Comparison of ENCODE assay signal across 17 mouse cellular contexts in genomic region chr1:89542464-89542863, GRCm38 (mm10).
DNase-seq lines count a peak whose midpoint lies in the region; ATAC-seq and TF ChIP-seq lines count a peak whose summit lies in the region.
"Had no signal": no experiment of that assay in that cellular context is flagged by ENCODE, and none has a peak within 500 bp of the region (broad histone marks: within the 10 kb centered on the region; RNA-seq: fewer than 3 reads in every experiment).

No protein-coding gene starts in this region.

- H3K4me2 ChIP-seq in forebrain, postnatal 0 days (ENCODE audit: low read depth): no peak overlapping the region
- no peak overlapping the region for H3K4me2 ChIP-seq in forebrain, embryonic 11.5 days (ENCODE audit: low read depth, low read length, severe bottlenecking)
- no peak overlapping the region for H3K4me2 ChIP-seq in hindbrain, embryonic 12.5 days (replicated peaks)
- H3K4me2 ChIP-seq in midbrain, embryonic 14.5 days (ENCODE audit: low read length): no peak overlapping the region
- H3K4me2 ChIP-seq: embryonic facial prominence, embryonic 15.5 days had no signal

- no peak for TF ChIP-seq CTCF in forebrain, postnatal 0 days (IDR thresholded peaks at IDR 0.05; ENCODE audit: low read depth)
- no peak for TF ChIP-seq CTCF in lung, adult 2 months (IDR thresholded peaks at IDR 0.05; ENCODE audit: insufficient read depth, low read length)
- no peak for TF ChIP-seq CTCF in cerebellum, adult 2 months (IDR thresholded peaks at IDR 0.05; ENCODE audit: borderline replicate concordance, insufficient read depth, low read depth, low read length)

- no peak overlapping the region for H3K4me3 ChIP-seq in forebrain, embryonic 10.5 days
- no peak overlapping the region for H3K4me3 ChIP-seq in forebrain, postnatal 0 days (ENCODE audit: low read depth, low read length)
- H3K4me3 ChIP-seq in forebrain, embryonic 11.5 days (ENCODE audit: low read depth, low read length): no peak overlapping the region
- no peak overlapping the region for H3K4me3 ChIP-seq in hindbrain, embryonic 12.5 days
- H3K4me3 ChIP-seq in midbrain, embryonic 14.5 days (replicated peaks; ENCODE audit: low read depth, low read length): no peak overlapping the region
- no peak overlapping the region for H3K4me3 ChIP-seq in lung, adult 2 months (replicated peaks; ENCODE audit: extremely low read depth, low read depth, low read length)
- H3K4me3 ChIP-seq in cerebellum, adult 2 months (replicated peaks; ENCODE audit: insufficient read depth, low read depth, low read length): no peak overlapping the region
- H3K4me3 ChIP-seq: embryonic facial prominence, embryonic 15.5 days had no signal

- no peak for TF ChIP-seq POLR2A in lung, adult 2 months (IDR thresholded peaks at IDR 0.05; ENCODE audit: borderline replicate concordance, extremely low read depth, low read depth, low read length)
- no peak for TF ChIP-seq POLR2A in cerebellum, adult 2 months (IDR thresholded peaks at IDR 0.05; ENCODE audit: borderline replicate concordance, insufficient read depth, low read length)

- peak overlapping the region; percentile 51; the same call in 1 of the 2 replicates for H3K27ac ChIP-seq in forebrain, embryonic 10.5 days
- no peak overlapping the region for H3K27ac ChIP-seq in forebrain, postnatal 0 days (ENCODE audit: low read depth, low read length)
- H3K27ac ChIP-seq in forebrain, embryonic 11.5 days (ENCODE audit: low read depth, low read length): no peak overlapping the region
- H3K27ac ChIP-seq in hindbrain, embryonic 12.5 days: peak overlapping the region; percentile 82
- H3K27ac ChIP-seq in midbrain, embryonic 14.5 days (replicated peaks; ENCODE audit: low read depth, low read length): peak overlapping the region; percentile 70
- no peak overlapping the region for H3K27ac ChIP-seq in cerebellum, adult 2 months (ENCODE audit: insufficient read depth, low read length)
- H3K27ac ChIP-seq: embryonic facial prominence, embryonic 15.5 days had no signal

- peaks cover 64% of the 10 kb centered on the region for H3K4me1 ChIP-seq in forebrain, embryonic 10.5 days
- H3K4me1 ChIP-seq in forebrain, postnatal 0 days (ENCODE audit: insufficient read depth): peaks cover 3% of the 10 kb centered on the region; the same call in 1 of the 2 replicates
- peaks cover 17% of the 10 kb centered on the region for H3K4me1 ChIP-seq in forebrain, embryonic 11.5 days (replicated peaks; ENCODE audit: control insufficient read depth, insufficient read depth, low read length)
- H3K4me1 ChIP-seq in hindbrain, embryonic 12.5 days: peaks cover 61% of the 10 kb centered on the region
- peaks cover 41% of the 10 kb centered on the region for H3K4me1 ChIP-seq in midbrain, embryonic 14.5 days (ENCODE audit: control insufficient read depth, insufficient read depth, low read length)
- peaks cover 5% of the 10 kb centered on the region; the same call in 1 of the 2 replicates for H3K4me1 ChIP-seq in lung, adult 2 months (ENCODE audit: control insufficient read depth, insufficient read depth, low read length)
- peaks cover 57% of the 10 kb centered on the region for H3K4me1 ChIP-seq in cerebellum, adult 2 months (ENCODE audit: control insufficient read depth, insufficient read depth, low read length)

- WGBS in forebrain, embryonic 10.5 days: 50% methylated on average over 6 of the region's 6 CpGs
- 18% methylated on average over 6 of the region's 6 CpGs for WGBS in forebrain, postnatal 0 days
- 39% methylated on average over 6 of the region's 6 CpGs for WGBS in forebrain, embryonic 11.5 days
- 33% methylated on average over 6 of the region's 6 CpGs for WGBS in hindbrain, embryonic 12.5 days
- 28% methylated on average over 6 of the region's 6 CpGs for WGBS in midbrain, embryonic 14.5 days
- 72% methylated on average over 6 of the region's 6 CpGs for WGBS in lung, adult 2 months
- 35% methylated on average over 6 of the region's 6 CpGs for WGBS in cerebellum, adult 2 months

- no peak for DNase-seq in forebrain, embryonic 10.5 days (ENCODE audit: extremely low spot score, low spot score)
- DNase-seq in forebrain, postnatal 0 days: no peak
- DNase-seq in forebrain, embryonic 11.5 days (ENCODE audit: low spot score): peak; percentile 72
- DNase-seq in midbrain, embryonic 14.5 days: peak; percentile 53
- no peak for DNase-seq in embryo, embryonic 9.5 days (ENCODE audit: extremely low spot score)
- no peak for DNase-seq in lung, adult 2 months
- DNase-seq in cerebellum, adult 2 months: no peak
- DNase-seq: adrenal gland, postnatal 10 days; cerebellum, adult 8-10 months; gastrocnemius, postnatal 10 days; heart, postnatal 14 days; kidney, postnatal 4 days; lung, adult 18-20 months; lung, postnatal 36 days; thymus, adult 18-20 months had no signal

- ATAC-seq in forebrain, postnatal 0 days: no peak
- ATAC-seq in forebrain, embryonic 11.5 days (replicated peaks; ENCODE audit: low FRiP score): peak; percentile 78
- ATAC-seq in hindbrain, embryonic 12.5 days (ENCODE audit: low FRiP score): peak; percentile 83
- peak; percentile 47; the same call in 1 of the 2 replicates for ATAC-seq in midbrain, embryonic 14.5 days (ENCODE audit: low FRiP score, low TSS enrichment)

- H3K27me3 ChIP-seq in forebrain, embryonic 10.5 days (ENCODE audit: poor library complexity, severe bottlenecking): no peaks in the 10 kb centered on the region
- no peaks in the 10 kb centered on the region for H3K27me3 ChIP-seq in forebrain, postnatal 0 days (ENCODE audit: insufficient read depth, low read length)
- no peaks in the 10 kb centered on the region for H3K27me3 ChIP-seq in forebrain, embryonic 11.5 days (ENCODE audit: control insufficient read depth, insufficient read depth, low read length)
- no peaks in the 10 kb centered on the region for H3K27me3 ChIP-seq in hindbrain, embryonic 12.5 days
- H3K27me3 ChIP-seq in midbrain, embryonic 14.5 days (ENCODE audit: control insufficient read depth, insufficient read depth, low read length): no peaks in the 10 kb centered on the region
- no peaks in the 10 kb centered on the region for H3K27me3 ChIP-seq in cerebellum, adult 2 months (ENCODE audit: control insufficient read depth, insufficient read depth, low read length)
- H3K27me3 ChIP-seq: embryonic facial prominence, embryonic 15.5 days had no signal

- no peak overlapping the region for H3K9ac ChIP-seq in forebrain, postnatal 0 days
- no peak overlapping the region for H3K9ac ChIP-seq in forebrain, embryonic 11.5 days (ENCODE audit: low read length)
- no peak overlapping the region for H3K9ac ChIP-seq in hindbrain, embryonic 12.5 days
- no peak overlapping the region for H3K9ac ChIP-seq in midbrain, embryonic 14.5 days (replicated peaks; ENCODE audit: low read length)
- H3K9ac ChIP-seq: embryonic facial prominence, embryonic 15.5 days had no signal

- no peaks in the 10 kb centered on the region for H3K9me3 ChIP-seq in forebrain, embryonic 10.5 days
- no peaks in the 10 kb centered on the region for H3K9me3 ChIP-seq in forebrain, postnatal 0 days (ENCODE audit: low read length)
- H3K9me3 ChIP-seq in forebrain, embryonic 11.5 days (ENCODE audit: control insufficient read depth, low read length): no peaks in the 10 kb centered on the region
- no peaks in the 10 kb centered on the region for H3K9me3 ChIP-seq in hindbrain, embryonic 12.5 days (replicated peaks)
- H3K9me3 ChIP-seq in midbrain, embryonic 14.5 days (ENCODE audit: control insufficient read depth, low read length): no peaks in the 10 kb centered on the region
- H3K9me3 ChIP-seq: embryonic facial prominence, embryonic 15.5 days had no signal

- no peaks in the 10 kb centered on the region for H3K36me3 ChIP-seq in forebrain, embryonic 10.5 days (replicated peaks)
- no peaks in the 10 kb centered on the region for H3K36me3 ChIP-seq in forebrain, postnatal 0 days (ENCODE audit: insufficient read depth)
- no peaks in the 10 kb centered on the region for H3K36me3 ChIP-seq in forebrain, embryonic 11.5 days (ENCODE audit: control insufficient read depth, insufficient read depth, low read length)
- no peaks in the 10 kb centered on the region for H3K36me3 ChIP-seq in hindbrain, embryonic 12.5 days
- H3K36me3 ChIP-seq in midbrain, embryonic 14.5 days (ENCODE audit: control insufficient read depth, insufficient read depth, low read length): no peaks in the 10 kb centered on the region
- H3K36me3 ChIP-seq: embryonic facial prominence, embryonic 15.5 days had no signal

Comparison
In these comparisons a context has a peak if more than half of its experiments do, and no peak if none do; other contexts are left out.
1. DNase-seq: peak in forebrain, embryonic 11.5 days (single experiment) and midbrain, embryonic 14.5 days (single experiment); none in forebrain, embryonic 10.5 days (single experiment), forebrain, postnatal 0 days (single experiment), embryo, embryonic 9.5 days (single experiment), lung, adult 2 months (single experiment) and cerebellum, adult 2 months (0 of 2).
2. H3K27ac ChIP-seq: peak in forebrain, embryonic 10.5 days (single experiment), hindbrain, embryonic 12.5 days (single experiment) and midbrain, embryonic 14.5 days (single experiment); none in forebrain, postnatal 0 days (single experiment), forebrain, embryonic 11.5 days (single experiment) and cerebellum, adult 2 months (single experiment).